Mouse (Mus musculus): ENCODE measurements at regions not wholly inside any gene's neighbourhood (a gene's known extent, or its start where the extent isn't known, plus 50 kb on each side); places are given as distances from the start of the nearest gene placed in this dataset.

DNA sequence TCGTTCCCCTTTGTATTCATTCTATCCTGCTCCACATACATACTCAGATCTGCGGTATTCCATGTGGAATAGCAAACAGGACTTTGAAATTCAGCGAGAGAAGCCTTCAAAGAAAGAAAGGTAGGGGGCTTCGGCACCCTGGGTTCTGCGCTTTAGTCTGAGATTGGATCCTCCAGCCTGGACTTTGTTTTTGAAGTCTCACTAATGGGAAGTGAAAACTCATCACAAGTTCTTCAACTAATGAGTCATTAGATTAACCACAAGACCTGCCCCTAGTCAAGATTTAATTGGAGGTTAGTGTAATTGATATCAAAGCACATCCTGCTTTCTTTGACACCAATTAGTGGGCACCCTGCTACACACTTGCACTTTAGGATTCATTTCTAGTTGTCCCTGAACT is 492.5 kb upstream of the Zfp960 start:
- Histone ChIP-seq H3K27me3 (replicated peaks; ENCODE audit: control insufficient read depth, insufficient read depth, low read length) (no peaks in the 10 kb centered on the region), H3K4me1 (replicated peaks; ENCODE audit: control insufficient read depth, insufficient read depth, low read length) (no peaks in the 10 kb centered on the region), H3K9me3 (ENCODE audit: control insufficient read depth) (no peaks in the 10 kb centered on the region), H3K4me2 (replicated peaks; ENCODE audit: low read depth) (no peak overlapping the region), H3K27ac (ENCODE audit: low read depth, low read length) (no peak overlapping the region), H3K4me3 (ENCODE audit: low read depth, low read length) (no peak overlapping the region), H3K9ac (ENCODE audit: low read depth, low read length) (no peak overlapping the region), H3K36me3 (ENCODE audit: control insufficient read depth, insufficient read depth) (no peaks in the 10 kb centered on the region)
- ATAC-seq, result no peak
- WGBS, result 62% methylated on average over 5 of the region's 5 CpGs
- no peak for TF ChIP-seq CTCF (IDR thresholded peaks at IDR 0.05; ENCODE audit: low read depth)

- Histone ChIP-seq H3K4me1 (replicated peaks; ENCODE audit: control insufficient read depth, insufficient read depth, low read length) (no peaks in the 10 kb centered on the region), H3K4me2 (replicated peaks; ENCODE audit: low read depth) (no peak overlapping the region), H3K36me3 (ENCODE audit: control insufficient read depth, insufficient read depth) (no peaks in the 10 kb centered on the region), H3K27ac (ENCODE audit: low read depth, low read length) (no peak overlapping the region), H3K4me3 (ENCODE audit: low read depth, low read length) (no peak overlapping the region), H3K9ac (ENCODE audit: low read depth, low read length) (no peak overlapping the region), H3K9me3 (ENCODE audit: control insufficient read depth) (no peaks in the 10 kb centered on the region), H3K27me3 (replicated peaks; ENCODE audit: control insufficient read depth, insufficient read depth, low read length) (no peaks in the 10 kb centered on the region)
- 65% methylated on average over 1 of the region's 1 CpGs for WGBS
- no peak for ATAC-seq
- TF ChIP-seq CTCF (IDR thresholded peaks at IDR 0.05; ENCODE audit: low read depth), result no peak
Observed at GRCm38 (mm10) chr17:16588791-16589190, 475.1 kb upstream of the Zfp960 start.

DNA sequence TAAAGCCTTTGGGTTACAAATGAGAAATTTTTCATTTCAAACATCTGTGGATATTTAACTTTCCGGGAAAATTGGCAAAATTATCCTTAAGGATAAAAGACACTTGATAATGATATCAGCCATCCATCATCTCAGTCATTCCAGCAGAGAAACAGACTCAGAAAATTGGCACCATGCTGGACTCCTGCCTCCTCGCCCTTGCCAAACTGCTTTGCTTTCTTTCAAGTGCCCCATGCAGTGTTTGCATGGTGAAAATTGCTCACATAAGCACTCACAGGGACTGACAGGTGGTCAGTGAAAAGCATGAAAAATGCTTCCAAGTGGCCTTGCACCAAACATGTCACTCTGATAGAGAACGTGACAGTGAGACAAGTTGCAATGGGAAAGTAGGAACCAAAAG is 464.2 kb upstream of the Zfp960 start:
- no peak for TF ChIP-seq CTCF (IDR thresholded peaks at IDR 0.05; ENCODE audit: low read depth)
- WGBS, result 50% methylated on average over 3 of the region's 3 CpGs

GRCm38 (mm10) chr17:16612405-16612979 is 451.4 kb upstream of the Zfp960 start:
- Histone ChIP-seq H3K4me1 (replicated peaks; ENCODE audit: control insufficient read depth, insufficient read depth, low read length) (no peaks in the 10 kb centered on the region), H3K4me3 (ENCODE audit: low read depth, low read length) (no peak overlapping the region), H3K4me2 (replicated peaks; ENCODE audit: low read depth) (no peak overlapping the region), H3K9me3 (ENCODE audit: control insufficient read depth) (no peaks in the 10 kb centered on the region), H3K27me3 (replicated peaks; ENCODE audit: control insufficient read depth, insufficient read depth, low read length) (no peaks in the 10 kb centered on the region), H3K9ac (ENCODE audit: low read depth, low read length) (no peak overlapping the region), H3K36me3 (ENCODE audit: control insufficient read depth, insufficient read depth) (no peaks in the 10 kb centered on the region), H3K27ac (ENCODE audit: low read depth, low read length) (no peak overlapping the region)
- no peak for TF ChIP-seq CTCF (IDR thresholded peaks at IDR 0.05; ENCODE audit: low read depth)
- 33% methylated on average over 1 of the region's 1 CpGs for WGBS
- no peak for ATAC-seq

More for the DNA sequence above, 464.2 kb upstream of the Zfp960 start:
- Histone ChIP-seq H3K9me3 (ENCODE audit: control insufficient read depth) (no peaks in the 10 kb centered on the region), H3K9ac (ENCODE audit: low read depth, low read length) (no peak overlapping the region), H3K4me1 (replicated peaks; ENCODE audit: control insufficient read depth, insufficient read depth, low read length) (no peaks in the 10 kb centered on the region), H3K27me3 (replicated peaks; ENCODE audit: control insufficient read depth, insufficient read depth, low read length) (no peaks in the 10 kb centered on the region), H3K27ac (ENCODE audit: low read depth, low read length) (no peak overlapping the region), H3K36me3 (ENCODE audit: control insufficient read depth, insufficient read depth) (no peaks in the 10 kb centered on the region), H3K4me3 (ENCODE audit: low read depth, low read length) (no peak overlapping the region), H3K4me2 (replicated peaks; ENCODE audit: low read depth) (no peak overlapping the region)
- no peak for ATAC-seq

- Histone ChIP-seq H3K9me3 (ENCODE audit: control insufficient read depth) (no peaks in the 10 kb centered on the region), H3K4me3 (ENCODE audit: low read depth, low read length) (no peak overlapping the region), H3K27ac (ENCODE audit: low read depth, low read length) (no peak overlapping the region), H3K36me3 (ENCODE audit: control insufficient read depth, insufficient read depth) (no peaks in the 10 kb centered on the region), H3K4me2 (replicated peaks; ENCODE audit: low read depth) (no peak overlapping the region), H3K27me3 (replicated peaks; ENCODE audit: control insufficient read depth, insufficient read depth, low read length) (no peaks in the 10 kb centered on the region), H3K9ac (ENCODE audit: low read depth, low read length) (no peak overlapping the region), H3K4me1 (replicated peaks; ENCODE audit: control insufficient read depth, insufficient read depth, low read length) (no peaks in the 10 kb centered on the region)
- 32% methylated on average over 4 of the region's 4 CpGs for WGBS
- no peak for TF ChIP-seq CTCF (IDR thresholded peaks at IDR 0.05; ENCODE audit: low read depth)
- ATAC-seq, result no peak
Observed at GRCm38 (mm10) chr17:16621931-16622556, 441.9 kb upstream of the Zfp960 start.

DNA sequence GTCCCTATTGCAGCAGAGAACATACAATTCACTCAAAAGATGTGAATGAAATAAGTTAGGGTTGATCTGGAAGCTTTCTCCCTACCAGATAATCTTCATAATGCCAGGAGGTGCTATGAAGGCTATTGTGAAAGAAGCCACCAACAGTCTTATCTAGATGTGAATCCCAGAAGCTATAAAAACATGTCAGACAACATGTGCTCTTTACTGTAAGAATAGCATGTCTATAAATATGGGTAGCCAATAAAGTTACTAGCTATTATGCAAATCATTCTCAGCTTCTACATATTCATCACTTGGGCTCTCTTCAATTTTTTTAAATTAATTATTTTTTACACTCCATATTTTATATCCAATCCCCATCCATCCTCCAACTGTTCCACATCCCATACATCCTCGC is 434.1 kb upstream of the Zfp960 start:
- ATAC-seq, result no peak
- TF ChIP-seq CTCF (IDR thresholded peaks at IDR 0.05; ENCODE audit: low read depth), result no peak
- WGBS, result 65% methylated on average over 1 of the region's 1 CpGs

More for the DNA sequence above, 434.1 kb upstream of the Zfp960 start:
- H3K9ac ChIP-seq (ENCODE audit: low read depth, low read length), result no peak overlapping the region
- H3K27ac ChIP-seq (ENCODE audit: low read depth, low read length), result no peak overlapping the region
- no peak overlapping the region for H3K4me2 ChIP-seq (replicated peaks; ENCODE audit: low read depth)
- no peaks in the 10 kb centered on the region for H3K36me3 ChIP-seq (ENCODE audit: control insufficient read depth, insufficient read depth)
- no peaks in the 10 kb centered on the region for H3K27me3 ChIP-seq (replicated peaks; ENCODE audit: control insufficient read depth, insufficient read depth, low read length)
- no peaks in the 10 kb centered on the region for H3K4me1 ChIP-seq (replicated peaks; ENCODE audit: control insufficient read depth, insufficient read depth, low read length)
- H3K4me3 ChIP-seq (ENCODE audit: low read depth, low read length), result no peak overlapping the region
- H3K9me3 ChIP-seq (ENCODE audit: control insufficient read depth), result no peaks in the 10 kb centered on the region

All from intestine, postnatal 0 days (tissue).